Mouse (Mus musculus) urinary bladder, postnatal 36 days (tissue): ENCODE data around the gene Inpp5a.
A peak's percentile ranks its signal among the peaks of the same experiment; 100 is the strongest.

ENCODE experiments used
- DNase-seq, 2 experiments: peaks; one replicate each; pipeline ENCODE4 v3.0.0; 2022; ENCODE audit warnings: low spot score in 2 of 2, mixed read lengths in 1 of 2

Gene Inpp5a

GRCm38 (mm10) chr7:139472865-139473549 lies 84.1 kb downstream of the Inpp5a start:
- DNase-seq: peak; percentile 78 to 86

- peak in 1 of 2 experiments; percentile 20 for DNase-seq
Measured at GRCm38 (mm10) chr7:139475896-139476295, 87.0 kb downstream of the Inpp5a start.

GRCm38 (mm10) chr7:139476700-139477099 lies 87.8 kb downstream of the Inpp5a start:
- no peak for DNase-seq

GRCm38 (mm10) chr7:139477748-139478147 lies 88.8 kb downstream of the Inpp5a start:
- DNase-seq: no peak

DNA sequence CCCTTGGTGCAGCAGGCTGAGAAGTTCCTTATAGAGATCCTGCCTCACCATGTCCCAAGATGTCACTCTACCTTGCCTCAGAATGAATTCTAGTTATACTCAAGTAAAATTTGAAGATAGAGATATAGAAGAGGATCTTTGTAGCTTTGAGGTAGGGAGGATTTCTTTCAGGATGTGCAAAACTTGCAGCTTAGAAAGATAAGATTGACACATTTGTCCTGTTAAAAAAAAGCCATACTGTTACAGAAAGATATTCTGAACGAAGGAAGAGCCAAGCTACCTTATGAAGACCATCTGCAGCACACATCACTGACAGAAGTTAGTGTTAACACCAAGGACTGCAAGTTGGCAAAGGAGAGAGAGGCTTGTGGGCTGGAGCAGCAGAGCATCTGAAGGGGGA lies 90.2 kb downstream of the Inpp5a start:
- DNase-seq: no peak

DNA sequence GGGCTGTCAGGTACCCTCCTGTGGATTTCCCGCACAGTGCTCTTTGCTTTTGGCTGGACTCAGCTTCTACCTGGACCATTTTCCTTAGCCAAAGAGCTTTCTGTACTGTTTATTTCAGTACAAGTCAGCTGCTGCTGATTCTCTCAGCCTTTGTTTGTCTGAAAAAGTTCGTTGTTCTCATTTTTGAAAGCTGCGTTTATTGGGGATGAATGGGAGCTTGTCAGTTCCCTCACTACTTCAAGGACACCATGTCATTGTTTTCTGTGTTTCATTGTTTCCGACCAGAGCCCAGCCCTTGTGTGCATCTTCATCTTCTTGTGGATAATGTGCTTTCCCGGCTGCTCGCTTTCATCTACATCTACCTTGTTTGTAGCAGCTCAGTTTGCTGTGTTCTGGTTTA lies 90.7 kb downstream of the Inpp5a start:
- no peak for DNase-seq

- DNase-seq: peak in 1 of 2 experiments; percentile 18
Measured at GRCm38 (mm10) chr7:139484206-139484955, 95.5 kb downstream of the Inpp5a start.

DNA sequence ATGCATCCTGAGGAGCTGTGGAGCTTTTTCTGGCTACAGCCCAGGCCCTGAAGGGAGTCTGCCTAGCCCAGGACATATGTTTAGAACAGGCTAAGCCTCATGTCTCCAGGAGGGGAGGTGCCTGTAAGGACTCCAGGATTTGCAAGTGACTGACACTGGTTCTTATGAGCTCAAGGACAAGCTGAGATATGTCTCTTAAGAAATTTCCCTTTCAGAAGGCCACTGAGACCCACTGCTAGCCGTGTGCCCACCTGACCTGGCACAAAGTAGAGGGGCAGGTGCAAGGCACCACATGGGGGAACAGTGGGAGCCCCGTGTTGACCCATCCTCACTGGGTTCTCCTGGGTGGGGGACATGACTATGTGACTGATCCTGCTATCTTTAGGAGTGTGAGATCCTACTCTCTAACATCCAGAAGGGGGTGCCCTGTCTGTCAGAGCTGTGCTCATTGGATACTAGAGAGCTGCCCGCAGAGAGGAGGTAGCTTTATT lies 100.9 kb downstream of the Inpp5a start:
- no peak for DNase-seq

DNA sequence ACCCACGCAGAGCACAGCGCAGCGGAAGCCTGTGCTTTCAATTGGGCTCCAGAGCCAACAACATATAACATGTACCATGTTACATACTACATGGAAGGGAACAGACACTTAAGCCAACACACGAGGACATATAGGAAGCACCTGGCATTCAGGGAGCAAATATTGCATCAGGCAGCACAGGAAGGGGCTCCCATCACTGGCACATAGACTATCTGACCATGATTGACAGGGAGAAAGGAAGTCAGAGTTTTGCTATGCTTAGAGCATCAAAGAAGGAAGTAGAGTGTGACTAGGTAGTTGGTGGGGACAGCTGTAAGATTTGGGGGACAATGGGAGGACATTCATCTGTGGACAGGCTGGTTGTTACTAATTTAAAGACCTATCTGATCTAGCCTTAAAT lies 103.4 kb downstream of the Inpp5a start:
- no peak for DNase-seq

GRCm38 (mm10) chr7:139492946-139493345 lies 104.0 kb downstream of the Inpp5a start:
- DNase-seq: no peak

GRCm38 (mm10) chr7:139495791-139496190 lies 106.9 kb downstream of the Inpp5a start:
- no peak for DNase-seq

DNA sequence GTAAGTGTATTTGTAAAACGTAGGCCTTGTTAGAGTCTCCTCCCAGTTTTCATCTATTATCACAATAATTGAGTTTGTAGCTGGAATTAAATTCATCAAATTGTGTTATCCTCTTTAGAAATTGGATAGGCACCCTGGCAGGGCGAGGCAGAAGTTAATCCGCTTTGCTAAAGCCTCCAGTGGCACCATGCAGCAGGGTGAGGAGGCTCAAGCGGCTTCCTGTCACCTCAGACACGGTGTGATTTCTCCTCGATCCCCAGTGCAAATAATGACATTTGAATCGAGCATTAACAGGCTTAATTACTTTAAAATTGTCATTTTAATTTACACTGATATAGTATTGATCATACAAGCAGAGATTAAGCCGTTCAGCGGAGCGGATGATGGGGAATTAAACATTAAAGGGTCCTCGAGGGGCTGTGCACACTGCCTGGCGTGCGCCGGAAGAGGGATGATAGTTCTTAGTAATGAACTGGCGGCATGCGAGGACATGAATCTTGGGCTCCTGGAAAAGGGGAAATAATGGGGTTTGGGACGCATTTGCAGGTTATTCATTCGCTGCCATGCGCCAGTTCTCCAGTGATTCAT lies 109.2 kb downstream of the Inpp5a start:
- DNase-seq: no peak

- no peak for DNase-seq
Measured at GRCm38 (mm10) chr7:139504064-139504463, 115.2 kb downstream of the Inpp5a start.

GRCm38 (mm10) chr7:139506677-139507412 lies 117.9 kb downstream of the Inpp5a start:
- no peak for DNase-seq

GRCm38 (mm10) chr7:139508938-139509337 lies 120.0 kb downstream of the Inpp5a start:
- DNase-seq: no peak

DNA sequence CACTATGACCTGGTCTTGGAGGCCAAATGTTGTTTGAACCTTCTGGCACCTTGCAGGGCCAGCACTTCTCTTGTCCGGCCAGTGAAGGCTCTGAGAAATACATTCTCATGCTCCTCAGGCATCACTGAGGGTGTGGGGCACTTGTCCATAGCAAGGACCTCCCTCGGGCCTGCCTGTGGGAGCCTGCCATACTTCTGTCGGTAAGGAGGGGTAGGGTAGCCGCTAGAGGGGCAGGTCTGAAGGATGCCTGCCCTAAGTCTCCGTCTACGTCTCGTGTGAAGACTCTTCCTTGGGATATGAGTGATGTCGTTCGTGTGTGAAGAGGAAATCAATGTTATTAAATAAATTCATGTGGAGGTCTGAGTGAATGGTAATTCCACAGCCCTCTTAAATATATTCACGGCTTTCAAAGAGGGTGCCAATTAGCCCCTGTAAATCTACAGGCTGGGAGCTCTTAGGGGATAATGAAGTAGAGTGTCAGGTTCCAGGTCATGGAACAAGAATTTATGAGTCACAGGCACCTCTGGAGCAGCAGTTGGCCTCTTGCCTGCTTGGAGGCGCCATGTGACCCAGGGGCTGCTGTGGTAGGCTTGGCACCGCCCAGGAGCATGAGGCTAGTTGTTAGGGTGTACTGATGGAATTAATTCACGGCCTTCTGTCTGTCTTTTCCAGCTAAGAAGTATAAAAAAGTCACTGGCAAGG lies 127.2 kb downstream of the Inpp5a start:
- peak in 1 of 2 experiments; percentile 40 for DNase-seq

DNA sequence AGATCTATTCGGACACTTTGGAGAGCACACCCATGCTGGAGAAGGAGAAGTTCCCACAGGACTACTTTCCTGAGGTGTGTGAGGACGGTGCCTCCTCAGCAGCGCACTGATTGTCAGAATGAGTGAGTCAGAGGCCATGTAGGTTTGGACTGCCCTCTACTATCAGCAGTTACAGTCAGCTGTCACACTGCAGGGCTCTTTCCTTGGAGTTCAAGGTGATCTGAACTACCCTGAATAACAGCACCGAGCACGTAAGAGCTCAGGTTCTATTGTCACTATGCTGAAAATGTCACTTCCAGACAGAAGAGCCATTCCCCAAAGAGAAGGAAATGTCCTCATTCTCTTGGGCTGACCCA lies 127.7 kb downstream of the Inpp5a start:
- DNase-seq: no peak

DNA sequence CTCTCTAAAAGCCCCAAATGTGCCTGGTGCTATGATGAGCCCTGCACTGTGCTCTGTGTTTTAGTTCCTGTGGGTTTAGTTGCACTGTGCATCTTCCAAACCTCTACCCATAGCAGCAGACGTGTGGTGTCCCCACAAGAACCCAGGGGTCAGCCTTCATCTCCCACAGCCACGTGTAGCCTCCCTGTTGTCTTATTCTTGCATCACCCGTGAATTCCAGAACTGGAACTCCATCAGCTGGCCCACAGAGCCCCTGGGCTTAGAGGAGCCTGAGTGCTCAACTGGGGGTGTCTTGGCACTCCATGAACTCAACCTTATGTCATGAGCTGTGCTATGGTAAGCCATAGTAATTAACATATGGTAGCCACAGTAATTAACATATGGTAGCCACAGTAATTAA lies 129.4 kb downstream of the Inpp5a start:
- no peak for DNase-seq

DNA sequence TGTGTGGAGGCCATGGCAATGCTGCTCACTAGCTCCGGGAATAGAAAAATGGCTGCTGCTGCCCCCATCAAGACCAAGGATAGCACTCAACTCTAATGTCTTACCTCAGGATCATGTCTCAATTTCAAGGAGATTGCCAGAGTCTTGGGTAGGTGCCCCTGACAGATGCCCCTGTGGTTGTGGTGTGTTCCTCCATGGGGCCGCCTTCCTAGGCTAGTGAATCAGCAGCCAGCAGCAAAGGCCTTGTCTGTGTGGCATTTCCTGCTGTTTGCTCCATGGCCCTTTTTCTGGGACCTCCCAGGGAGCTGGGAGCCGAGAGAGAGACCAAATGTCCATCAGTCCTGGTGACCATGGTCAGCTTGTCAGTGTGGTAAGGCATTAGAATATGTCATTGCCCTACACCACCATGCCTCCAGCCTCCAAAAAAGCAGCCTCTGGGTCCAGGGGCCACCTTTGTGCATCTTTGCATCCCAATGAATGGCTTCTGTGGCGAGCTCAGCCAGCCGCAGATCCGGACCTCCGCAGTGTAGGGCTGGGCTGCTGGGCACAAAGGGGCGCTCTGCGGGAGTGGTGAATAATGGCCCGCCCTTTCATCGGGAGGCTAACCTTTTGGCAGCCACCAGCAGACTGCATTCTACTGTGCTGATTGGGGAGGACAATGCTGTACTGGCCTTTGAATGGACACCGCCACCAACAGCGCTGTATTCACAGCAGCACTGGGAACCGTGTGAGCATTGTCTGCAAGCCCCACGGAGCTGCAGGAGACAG lies 139.6 kb downstream of the Inpp5a start:
- no peak for DNase-seq

DNA sequence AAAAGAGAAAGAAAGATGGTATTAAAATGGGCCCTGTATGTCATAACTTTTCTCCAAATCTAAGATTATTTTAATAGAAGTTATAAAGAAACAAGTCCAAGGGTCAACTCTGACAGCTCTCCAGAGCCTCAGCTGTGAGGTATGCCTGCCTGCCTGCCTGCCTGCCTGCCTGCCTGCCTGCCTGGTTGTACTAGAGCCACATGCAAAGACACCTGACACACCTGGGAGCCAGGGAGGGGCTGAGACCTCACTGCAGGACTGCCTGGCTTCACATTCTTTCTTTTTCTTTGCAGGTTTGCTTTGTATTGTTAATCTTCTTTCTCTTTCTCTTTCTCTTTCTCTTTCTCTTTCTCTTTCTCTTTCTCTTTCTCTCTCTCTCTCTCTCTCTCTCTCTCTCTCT lies 140.3 kb downstream of the Inpp5a start:
- no peak for DNase-seq
